Comparison of ENCODE assay signal across 16 mouse cellular contexts in genomic region chr4:149454879-149455278, GRCm38 (mm10). TPM values are rescaled to one million over a fixed set of nuclear protein-coding genes. Genes with fewer than 3 reads are reported as not detected.
DNase-seq lines count a peak whose midpoint lies in the region; TF ChIP-seq lines count a peak whose summit lies in the region.
"Had no signal": no experiment of that assay in that cellular context is flagged by ENCODE, and none has a peak within 500 bp of the region (broad histone marks: within the 10 kb centered on the region; RNA-seq: fewer than 3 reads in every experiment).

Gene Rbp7, minus strand, starts transcription at chr4:149454978.

- WGBS in heart, adult 2 months = 29% methylated on average over 8 of the region's 8 CpGs

- peak; percentile 60 for TF ChIP-seq EP300 in heart, adult 2 months (IDR thresholded peaks at IDR 0.05; ENCODE audit: insufficient read depth, low read depth, low read length)

- H3K9ac ChIP-seq in heart, adult 2 months (ENCODE audit: low read depth, low read length) = peak within 1 kb of the TSS; percentile 6
- H3K9ac ChIP-seq: hindbrain, embryonic 14.5 days; liver, embryonic 13.5 days; midbrain, embryonic 12.5 days had no signal

- peaks cover 3% of the 10 kb centered on the region; the same call in 1 of the 2 replicates for H3K36me3 ChIP-seq in heart, adult 2 months (ENCODE audit: control insufficient read depth, insufficient read depth, low read length)
- H3K36me3 ChIP-seq: liver, embryonic 13.5 days; midbrain, embryonic 12.5 days had no signal

- peak within 1 kb of the TSS; percentile 22 for H3K4me3 ChIP-seq in heart, adult 2 months
- H3K4me3 ChIP-seq: liver, embryonic 13.5 days; midbrain, embryonic 12.5 days had no signal

- intact Hi-C loops in gastrocnemius, postnatal 14 days (cut with DNase I; ENCODE audit: low total_unique reads) = no loop called here
- intact Hi-C loops in heart, adult 2 months (cut with DNase I) = loop anchor here (2.0 to 5.0 kb wide), 3 partner anchors 32 to 88 kb away; partner anchors contain the start of genes Ctnnbip1, Lzic and Nmnat1

- TF ChIP-seq CTCF in heart, adult 2 months (IDR thresholded peaks at IDR 0.05) = no peak

- peak; percentile 17 for DNase-seq in gastrocnemius, adult 18-20 months (ENCODE audit: low spot score)
- DNase-seq in gastrocnemius, postnatal 14 days = no peak
- peak; percentile 18 for DNase-seq in ovary, postnatal 36 days (ENCODE audit: low spot score)
- no peak for DNase-seq in ovary, adult 18-20 months (ENCODE audit: low spot score)
- peak; percentile 52 to 61 for DNase-seq in heart, adult 2 months
- DNase-seq in heart, postnatal 4 days = peak; percentile 21
- no peak for DNase-seq in thymus, postnatal 10 days (ENCODE audit: low spot score in 2 of 2)
- no peak for DNase-seq in yolk sac, embryonic 10.5 days (ENCODE audit: low spot score)
- DNase-seq: liver, embryonic 13.5 days had no signal

- no peaks in the 10 kb centered on the region for H3K79me2 ChIP-seq in heart, adult 2 months (replicated peaks; ENCODE audit: control insufficient read depth, insufficient read depth, low read length)

- H3K27me3 ChIP-seq in heart, adult 2 months (ENCODE audit: control insufficient read depth, insufficient read depth, low read length) = no peaks in the 10 kb centered on the region
- H3K27me3 ChIP-seq: liver, embryonic 13.5 days; midbrain, embryonic 12.5 days had no signal

- H3K4me1 ChIP-seq in heart, adult 2 months (ENCODE audit: control insufficient read depth, insufficient read depth, low read length) = peaks cover 14% of the 10 kb centered on the region
- H3K4me1 ChIP-seq: liver, embryonic 13.5 days; midbrain, embryonic 12.5 days had no signal

- peak within 1 kb of the TSS; percentile 73 for H3K27ac ChIP-seq in heart, adult 2 months
- H3K27ac ChIP-seq: hindbrain, embryonic 14.5 days; kidney, postnatal 0 days; liver, embryonic 13.5 days; midbrain, embryonic 12.5 days had no signal

- TF ChIP-seq POLR2A in heart, adult 2 months (IDR thresholded peaks at IDR 0.05; ENCODE audit: insufficient read depth, low read depth, low read length) = peak; percentile 67; the same call in 1 of the 2 replicates

RNA-seq across cellular contexts. Expression of gene Rbp7, which starts in this region (rescaled TPM):
- 10 to 100 TPM; 14.6 to 15.4 TPM for total RNA-seq in gastrocnemius, adult 18-20 months (2021)
- total RNA-seq in gastrocnemius, postnatal 14 days (2021) = 10 to 100 TPM in 1 of 2 experiments, 1 to 10 TPM in 1; 8.9 to 20.7 TPM
- 10 to 100 TPM; 56.2 to 61.6 TPM for total RNA-seq in heart, adult 2 months (2021)
- polyA plus RNA-seq in heart, adult 2 months (2012; rRNA removed) = 8.7 and 22.9 TPM in 2 replicates
- total RNA-seq in heart, postnatal 4 days (2021) = 10 to 100 TPM; 38.9 to 39.6 TPM
- total RNA-seq: common myeloid progenitor, adult 5-6 weeks; layer of hippocampus, postnatal 25 days; left cerebral cortex, postnatal 4 days; MEL had no signal
- polyA plus RNA-seq: hindbrain, embryonic 14.5 days; liver, embryonic 13.5 days; midbrain, embryonic 12.5 days had no signal

Comparison
In these comparisons a context has a peak if more than half of its experiments do, and no peak if none do; other contexts are left out.
1. DNase-seq: peak in gastrocnemius, adult 18-20 months (single experiment), ovary, postnatal 36 days (single experiment), heart, adult 2 months (2 of 2) and heart, postnatal 4 days (single experiment); none in gastrocnemius, postnatal 14 days (single experiment), ovary, adult 18-20 months (single experiment), thymus, postnatal 10 days (0 of 2) and yolk sac, embryonic 10.5 days (single experiment).